Mouse (Mus musculus): Measurements from ENCODE around the gene Adgrg1.

- TF ChIP-seq POLR2A (IDR thresholded peaks at IDR 0.05; ENCODE audit: control insufficient read depth, extremely low read depth, insufficient read depth, low read length, poor library complexity), result no peak
- TF ChIP-seq CTCF (IDR thresholded peaks at IDR 0.05; ENCODE audit: borderline replicate concordance, control insufficient read depth, extremely low read depth, insufficient read depth, low read length, poor library complexity), result no peak
Observed at GRCm38 (mm10) chr8:94983146-94983545, 8.6 kb downstream of the Adgrg1 start.

All from thymus, adult 2 months (tissue).